Mouse (Mus musculus) cerebellum, adult 8-10 months (tissue): ENCODE measurements at regions not wholly inside any gene's neighbourhood (a gene's known extent, or its start where the extent isn't known, plus 50 kb on each side); places are given as distances from the start of the nearest gene placed in this dataset.
"Not testable (repeated sequence)": the region's sequence is repeated elsewhere in the genome, so short reads cannot be mapped to it uniquely, and the experiment has no call there.

ENCODE experiments used
- DNase-seq: peaks from one replicate; pipeline ENCODE4 v3.0.0; 2022

DNA sequence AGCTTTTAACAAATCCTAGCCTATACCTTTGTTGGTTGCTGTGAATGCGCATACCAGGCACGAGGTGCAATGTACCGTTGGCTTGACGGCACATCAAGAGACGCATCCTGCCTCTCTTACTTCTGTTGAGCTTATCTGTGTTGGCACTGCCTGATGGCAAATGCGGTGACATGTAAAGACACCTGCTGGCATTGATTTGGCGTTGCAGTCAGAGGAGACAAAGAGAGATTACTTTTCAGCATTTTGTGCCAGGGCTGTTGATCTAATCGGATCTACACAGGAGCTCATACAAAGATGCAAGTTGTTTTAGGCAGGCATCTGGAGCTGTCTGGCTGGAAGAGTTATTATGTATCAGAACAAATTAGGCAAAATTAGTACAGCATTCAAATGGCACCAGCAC lies 331.5 kb upstream of the Cwc22 start:
- DNase-seq = no peak

DNA sequence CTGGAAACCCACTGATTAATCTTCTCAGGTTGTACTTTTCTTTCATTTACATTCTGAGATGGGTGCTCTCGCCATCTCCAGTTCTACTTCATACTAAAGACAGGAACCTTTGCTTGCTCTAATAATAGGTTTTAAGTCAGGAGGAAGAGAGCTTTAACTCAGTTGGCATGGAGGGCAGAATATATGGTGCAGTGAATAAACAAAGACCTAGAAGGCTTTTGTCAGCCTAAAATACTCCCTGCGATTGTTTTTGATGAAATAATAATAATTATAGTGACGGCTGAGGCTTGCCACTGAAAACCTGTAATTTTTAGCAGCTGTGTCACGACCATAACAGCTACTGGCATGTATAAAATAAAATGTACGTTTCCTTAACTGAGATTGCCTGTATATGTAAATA lies 327.9 kb upstream of the Cwc22 start:
- no peak for DNase-seq

DNA sequence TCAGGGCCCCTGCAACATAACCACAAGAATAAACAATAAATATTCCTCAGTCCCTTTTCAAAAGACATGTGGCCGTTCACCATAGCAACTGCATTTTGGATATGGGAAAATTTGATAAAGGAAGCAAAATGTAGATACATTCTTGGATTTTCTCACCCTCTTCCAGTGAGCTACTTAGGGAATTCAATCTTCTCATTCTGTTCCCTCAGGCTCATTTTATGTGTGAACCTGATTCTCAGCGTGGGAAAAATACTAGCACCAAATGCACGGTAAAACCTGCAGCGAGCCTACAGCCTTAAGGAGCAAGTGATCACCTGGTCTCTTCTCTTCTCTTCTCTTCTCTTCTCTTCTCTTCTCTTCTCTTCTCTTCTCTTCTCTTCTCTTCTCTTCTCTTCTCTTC lies 322.5 kb upstream of the Cwc22 start:
- no peak for DNase-seq

GRCm38 (mm10) chr2:78267527-78268375 lies 321.6 kb upstream of the Cwc22 start:
- DNase-seq = no peak

DNA sequence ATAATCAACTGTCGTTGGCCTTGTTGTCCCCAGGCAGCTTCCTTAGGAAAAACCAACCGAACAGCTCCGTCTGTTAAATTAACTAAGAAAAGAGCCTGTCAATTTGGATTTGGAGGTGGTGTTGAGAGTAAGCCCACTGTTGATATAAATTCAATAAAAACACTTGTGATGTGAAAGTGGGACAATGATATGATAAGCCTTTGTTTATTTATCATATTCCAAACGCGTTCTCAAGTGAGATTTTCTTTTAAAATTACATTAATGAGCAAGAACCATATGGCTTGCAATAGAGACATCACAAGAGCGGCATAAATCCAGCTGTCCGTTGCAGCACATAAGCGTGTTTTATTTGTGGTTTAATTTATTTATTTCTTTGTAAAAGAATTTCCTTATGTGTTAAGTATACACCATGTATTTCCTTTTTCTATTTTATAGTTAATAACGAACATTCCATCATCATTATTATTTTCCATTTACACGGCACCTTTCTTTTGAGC lies 307.5 kb upstream of the Cwc22 start:
- DNase-seq = no peak

DNA sequence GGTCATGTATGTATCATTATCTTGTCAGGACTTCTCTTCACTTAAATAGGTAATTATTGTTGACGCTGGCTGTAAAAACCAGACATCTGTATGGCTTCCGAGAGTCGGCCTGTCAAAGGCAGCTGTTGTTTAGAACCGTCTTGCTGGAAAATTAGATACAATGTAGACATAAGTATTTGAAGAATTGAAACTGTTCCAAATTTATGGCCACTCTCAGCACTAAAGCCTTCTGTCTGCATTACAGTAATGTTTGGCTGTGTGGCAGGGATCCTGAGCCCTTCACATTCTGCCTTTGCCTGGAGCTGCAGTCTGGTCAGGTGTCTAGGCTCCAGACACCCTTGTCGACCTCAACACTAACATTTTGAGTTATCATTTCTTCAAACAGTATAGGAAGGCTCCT lies 300.2 kb upstream of the Cwc22 start:
- DNase-seq = no peak

GRCm38 (mm10) chr2:78240299-78240698 lies 294.1 kb upstream of the Cwc22 start:
- no peak for DNase-seq

DNA sequence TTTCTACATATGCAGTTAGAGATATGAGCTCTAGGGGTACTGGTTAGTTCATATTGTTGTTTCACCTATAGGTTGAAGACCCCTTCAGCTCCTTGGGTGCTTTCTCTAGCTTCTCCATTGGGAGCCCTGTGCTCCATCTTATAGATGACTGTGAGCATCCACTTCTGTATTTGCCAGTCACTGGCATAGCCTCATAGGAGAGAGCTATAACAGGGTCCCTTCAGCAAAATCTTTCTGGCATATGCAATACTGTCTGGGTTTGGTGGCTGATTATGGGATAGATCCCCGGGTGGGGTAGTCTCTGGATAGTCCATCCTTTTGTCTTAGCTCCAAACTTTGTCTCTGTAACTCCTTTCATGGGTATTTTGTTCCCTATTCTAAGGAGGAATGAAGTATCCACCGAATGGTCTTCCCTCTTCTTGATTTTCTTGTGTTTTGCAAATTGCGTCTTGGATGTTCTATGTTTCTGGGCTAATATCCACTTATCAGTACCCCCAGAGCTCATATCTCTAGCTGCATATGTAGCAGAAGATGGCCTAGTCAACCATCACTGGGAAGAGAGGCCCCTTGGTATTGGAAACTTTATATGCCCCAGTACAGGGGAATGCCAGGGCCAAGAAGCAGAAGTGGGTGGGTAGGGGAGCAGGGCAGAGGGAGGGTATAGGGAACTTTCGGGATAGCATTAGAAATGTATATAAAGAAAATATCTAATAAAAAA lies 279.4 kb upstream of the Cwc22 start:
- not testable (repeated sequence) for DNase-seq

DNA sequence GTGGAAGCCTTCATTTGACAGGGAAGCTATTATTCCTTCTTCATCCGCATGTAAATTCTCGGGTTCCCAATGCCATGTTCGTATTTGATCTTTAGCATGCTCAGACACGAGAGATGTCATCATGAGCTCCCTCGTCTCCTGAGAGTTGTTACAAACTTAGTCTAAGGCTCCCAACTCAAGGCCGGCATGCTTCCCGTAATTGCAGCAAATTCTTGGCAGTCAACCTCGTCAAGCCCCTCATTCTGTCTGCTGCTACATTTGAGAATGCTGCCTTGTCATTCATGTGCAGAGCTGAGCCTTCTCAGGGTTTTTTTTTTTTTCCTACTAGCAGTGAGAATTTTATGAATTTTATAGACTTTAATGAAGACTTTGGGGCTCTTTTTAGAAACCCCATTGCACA lies 268.3 kb upstream of the Cwc22 start:
- DNase-seq = no peak

DNA sequence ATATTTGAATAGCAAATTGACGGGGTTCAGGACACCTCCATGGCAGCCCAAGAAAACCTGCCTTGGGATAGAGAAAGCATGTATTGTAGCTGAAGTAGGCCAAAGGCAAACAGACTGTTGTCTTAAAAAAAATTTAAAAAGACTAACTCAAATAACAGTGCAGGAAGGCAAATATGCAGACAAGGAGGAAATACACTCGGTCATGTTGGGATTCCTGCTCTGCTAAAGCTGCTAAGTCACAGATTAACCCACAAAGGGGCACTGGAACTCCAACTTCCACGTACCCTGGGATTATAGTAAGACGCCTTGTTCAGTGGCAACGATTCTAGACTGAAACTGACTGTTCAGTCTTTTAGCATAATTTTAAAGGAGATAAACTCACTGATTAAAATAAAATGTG lies 258.9 kb upstream of the Cwc22 start:
- no peak for DNase-seq

DNA sequence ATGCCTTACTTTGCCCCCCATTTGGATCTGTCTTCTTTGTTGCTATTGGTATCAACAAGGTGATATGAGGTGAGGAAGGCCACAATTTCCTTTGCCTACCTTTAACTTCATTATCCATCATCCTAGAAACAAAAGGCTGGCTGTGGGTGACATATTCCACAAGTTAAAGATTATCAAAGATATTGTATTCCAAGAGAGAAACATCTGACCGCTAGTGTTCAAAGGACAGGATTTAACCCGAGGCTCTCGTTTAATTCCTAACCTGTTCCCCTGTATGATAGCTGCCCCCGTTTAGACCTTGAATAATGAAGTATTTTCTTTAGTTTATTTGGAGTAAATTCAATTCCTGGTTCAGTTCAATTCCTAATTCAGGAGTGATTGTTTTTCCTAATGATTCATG lies 249.8 kb upstream of the Cwc22 start:
- DNase-seq = no peak

DNA sequence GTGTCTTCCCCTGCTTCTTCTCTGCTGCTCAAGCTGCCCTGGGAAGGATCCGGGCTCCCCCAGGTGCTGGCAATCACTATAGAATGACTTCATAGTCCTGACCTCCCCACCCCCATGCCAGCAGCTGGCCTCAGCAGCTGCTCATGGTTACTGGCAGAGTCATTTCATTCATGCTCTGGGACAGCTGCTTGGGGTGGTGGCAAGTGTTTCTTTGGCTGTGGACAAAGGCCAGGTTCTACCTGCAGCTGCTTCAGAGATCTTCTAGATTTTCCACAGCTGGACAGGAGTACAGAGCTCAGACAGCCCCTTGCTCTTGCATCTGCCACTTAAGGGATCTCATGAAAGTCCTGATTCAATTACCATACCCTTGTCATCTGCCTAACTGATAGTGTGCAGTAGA lies 243.4 kb upstream of the Cwc22 start:
- DNase-seq = no peak

DNA sequence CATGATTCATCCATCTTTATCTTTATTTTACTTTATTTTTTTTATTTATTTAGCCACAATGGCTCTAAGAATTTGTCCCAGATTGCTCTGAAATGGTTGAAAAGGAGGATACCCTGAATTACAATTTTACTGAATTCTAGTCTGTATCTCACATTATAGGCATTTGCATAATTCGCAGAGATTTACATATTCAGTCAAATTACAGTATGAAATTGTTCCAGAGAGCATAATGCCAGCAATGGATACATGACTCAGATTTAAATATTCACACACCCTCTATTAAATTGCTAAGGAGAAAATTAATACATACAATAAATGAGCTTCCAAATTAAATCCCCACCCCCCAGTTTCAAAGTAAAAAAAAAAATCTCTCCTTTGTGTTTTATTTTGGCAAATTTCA lies 238.8 kb upstream of the Cwc22 start:
- no peak for DNase-seq

DNA sequence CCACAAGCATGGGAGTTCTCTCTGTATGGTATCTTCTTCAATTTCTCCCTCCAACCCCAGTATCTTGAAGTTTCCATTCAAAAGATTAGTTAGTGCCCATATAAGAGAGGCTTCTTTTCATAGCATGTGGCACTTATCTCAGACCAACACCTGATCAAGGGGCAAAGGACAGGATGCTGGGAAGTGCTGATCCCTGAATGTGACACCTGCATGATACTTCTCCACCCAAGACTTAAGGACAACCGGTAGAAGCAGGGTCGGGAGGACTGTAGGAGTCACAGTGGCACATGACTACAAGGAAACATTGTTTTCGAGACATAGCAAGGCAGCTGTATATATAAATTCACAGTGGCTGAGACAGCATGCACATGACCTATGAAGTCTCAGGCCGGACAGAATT lies 227.6 kb upstream of the Cwc22 start:
- no peak for DNase-seq

DNA sequence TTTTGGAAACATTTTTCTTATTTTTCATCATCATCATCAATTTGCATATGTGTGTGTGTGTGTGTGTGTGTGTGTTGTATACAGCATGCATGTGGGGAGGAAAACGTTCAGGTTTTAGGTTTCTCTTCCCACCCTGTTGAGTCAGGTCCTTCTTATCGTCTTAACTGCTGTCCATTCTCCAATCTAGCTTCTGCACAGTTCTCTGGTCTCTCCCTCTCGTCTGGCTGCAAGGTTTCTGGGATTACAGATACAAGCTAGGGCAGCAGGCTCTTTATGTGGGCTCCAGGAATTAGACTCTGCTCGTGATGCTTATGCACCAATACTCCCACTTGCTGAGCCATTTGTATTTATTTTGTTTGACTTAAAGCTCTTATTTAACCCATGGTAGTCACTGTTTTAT lies 226.6 kb upstream of the Cwc22 start:
- no peak for DNase-seq

GRCm38 (mm10) chr2:78170162-78170747 lies 224.1 kb upstream of the Cwc22 start:
- no peak for DNase-seq

DNA sequence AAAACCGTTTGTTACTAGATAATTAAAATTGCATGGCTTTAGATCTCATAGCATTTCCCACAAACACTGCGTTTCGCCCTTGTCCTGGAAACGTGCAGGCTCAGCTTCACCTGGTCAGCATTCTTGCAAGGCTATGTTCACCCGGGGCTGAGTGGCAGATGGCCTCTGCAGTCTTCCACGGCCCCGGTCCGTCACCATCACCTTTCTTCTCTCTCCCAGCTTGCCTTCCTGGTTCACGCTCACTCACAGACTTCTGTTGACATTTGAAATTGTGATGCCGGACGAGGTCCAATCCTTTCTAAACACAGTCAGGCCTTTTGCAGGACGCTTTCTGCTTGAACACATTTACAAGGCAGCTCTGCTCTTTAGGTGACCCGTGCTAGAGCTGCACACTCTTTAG lies 219.3 kb upstream of the Cwc22 start:
- DNase-seq = peak; percentile 53

- peak; percentile 62 for DNase-seq
Observed at GRCm38 (mm10) chr2:78159877-78160485, 213.8 kb upstream of the Cwc22 start.

GRCm38 (mm10) chr2:78110335-78110734 lies 164.2 kb upstream of the Cwc22 start:
- DNase-seq = no peak

DNA sequence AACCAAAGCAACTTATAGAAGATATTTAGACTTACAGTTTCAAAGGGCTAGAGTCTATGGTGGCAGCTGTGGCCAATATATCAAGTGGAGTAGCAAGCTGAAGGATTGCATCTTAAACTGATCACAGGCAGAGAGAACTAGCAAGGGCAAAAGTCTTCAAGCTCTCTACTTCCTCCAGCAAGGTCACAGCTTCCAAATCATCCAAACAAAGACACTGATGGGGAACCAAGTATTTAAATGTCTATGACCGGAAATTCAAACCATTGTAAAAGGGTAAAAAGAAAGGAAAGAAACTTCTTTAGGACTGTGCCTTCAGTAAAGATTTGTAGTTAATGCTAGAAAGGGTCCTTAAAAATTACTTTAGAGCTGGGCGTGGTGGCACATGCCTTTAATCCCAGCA lies 149.4 kb upstream of the Cwc22 start:
- no peak for DNase-seq

DNA sequence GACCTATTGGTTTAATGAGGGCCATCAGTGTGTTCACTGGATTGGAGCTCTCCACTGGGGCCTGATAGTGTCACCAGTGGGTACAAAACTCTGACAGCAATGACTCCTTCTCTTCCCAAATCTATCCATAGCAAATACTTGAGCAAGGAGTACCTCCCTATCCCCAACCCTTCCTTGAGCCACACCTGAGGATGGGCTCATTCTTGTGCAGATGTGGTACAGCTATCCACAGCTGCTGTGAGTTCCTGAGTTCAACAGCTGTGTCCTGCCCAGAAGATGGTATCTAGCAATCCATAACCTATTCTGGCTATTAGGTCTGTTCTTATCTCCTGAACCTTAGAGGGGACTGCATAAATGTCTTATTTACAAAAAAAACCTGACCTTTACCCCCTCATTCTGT lies 148.7 kb upstream of the Cwc22 start:
- no peak for DNase-seq

GRCm38 (mm10) chr2:78064321-78065037 lies 118.3 kb upstream of the Cwc22 start:
- DNase-seq = no peak
